Mouse (Mus musculus) thymus, adult 18-20 months (tissue): ENCODE measurements at regions not wholly inside any gene's neighbourhood (a gene's known extent, or its start where the extent isn't known, plus 50 kb on each side); places are given as distances from the start of the nearest gene placed in this dataset.

Experiments used
- DNase-seq, 2 experiments: peaks; one replicate each; pipeline ENCODE4 v3.0.0; 2022; ENCODE audit warnings: mixed read lengths in 2 of 2

DNA sequence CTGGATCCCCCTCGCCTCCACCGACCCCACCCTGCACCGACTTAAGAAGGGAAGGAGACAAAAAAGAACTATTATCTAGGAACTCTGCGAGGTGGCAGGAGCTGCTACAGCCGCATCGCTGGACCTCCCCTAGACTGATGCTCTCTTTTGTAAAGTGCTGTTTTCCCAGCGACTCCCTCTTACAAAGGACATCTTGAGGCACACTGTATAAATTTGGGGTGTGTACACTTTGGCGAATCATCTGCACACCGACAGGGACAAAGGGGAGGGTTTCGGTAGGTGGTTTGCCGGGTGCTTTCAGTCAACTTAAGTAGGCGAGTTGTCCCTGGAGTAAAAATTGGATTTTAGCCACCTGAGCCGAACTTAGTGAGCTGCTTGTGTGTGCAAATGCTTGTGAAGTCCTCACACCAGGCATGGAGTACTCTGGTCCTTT is 112.4 kb upstream of the Ubash3b start:
- no peak for DNase-seq

DNA sequence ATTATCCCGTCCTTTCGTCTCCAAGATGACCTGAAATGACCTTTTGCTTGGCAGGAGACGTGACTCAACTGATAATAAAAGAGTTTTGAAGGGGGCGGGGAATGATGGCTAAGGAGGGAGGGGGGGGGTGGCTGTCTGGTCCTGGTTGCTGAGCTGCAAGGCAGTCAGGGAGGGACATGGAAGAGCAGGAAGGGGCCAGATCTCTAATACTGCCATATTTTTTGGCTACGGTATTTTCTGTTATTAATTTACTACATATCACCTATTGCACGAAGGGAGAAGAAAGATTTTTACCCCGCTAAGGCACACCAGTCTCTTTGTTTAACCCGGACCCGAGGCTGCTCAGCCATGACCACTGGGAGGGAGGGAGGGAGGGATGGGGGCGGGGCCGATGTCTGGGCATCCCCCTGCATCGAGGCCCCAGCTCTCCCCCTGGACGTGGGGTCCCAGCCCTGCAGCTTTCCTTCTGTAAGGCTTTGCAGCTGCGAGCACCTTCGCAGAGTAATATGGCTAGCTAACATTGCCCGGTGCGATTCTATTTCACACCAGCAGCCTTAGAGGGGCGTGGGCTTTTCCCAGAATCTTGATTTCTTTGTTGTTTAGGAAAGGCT is 111.8 kb upstream of the Ubash3b start:
- no peak for DNase-seq

DNA sequence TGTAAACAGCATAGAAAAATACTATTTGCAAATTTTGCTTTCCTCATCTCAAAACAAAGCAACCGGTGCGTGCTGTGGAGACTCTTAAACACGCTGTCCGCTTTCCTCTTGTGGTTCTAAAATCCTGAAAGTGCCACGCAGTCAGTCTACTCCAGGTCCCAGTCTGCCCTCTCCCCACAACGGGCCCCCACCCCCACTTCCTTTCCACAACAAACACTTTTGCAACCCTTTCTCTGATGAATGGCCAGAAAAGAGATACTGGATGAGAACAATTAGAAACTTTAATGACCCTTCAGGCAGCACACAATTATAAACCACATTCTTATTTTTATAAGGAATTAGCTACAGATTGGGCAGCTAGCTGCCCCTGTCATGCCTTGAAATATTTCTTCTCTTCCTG is 111.1 kb upstream of the Ubash3b start:
- no peak for DNase-seq

DNA sequence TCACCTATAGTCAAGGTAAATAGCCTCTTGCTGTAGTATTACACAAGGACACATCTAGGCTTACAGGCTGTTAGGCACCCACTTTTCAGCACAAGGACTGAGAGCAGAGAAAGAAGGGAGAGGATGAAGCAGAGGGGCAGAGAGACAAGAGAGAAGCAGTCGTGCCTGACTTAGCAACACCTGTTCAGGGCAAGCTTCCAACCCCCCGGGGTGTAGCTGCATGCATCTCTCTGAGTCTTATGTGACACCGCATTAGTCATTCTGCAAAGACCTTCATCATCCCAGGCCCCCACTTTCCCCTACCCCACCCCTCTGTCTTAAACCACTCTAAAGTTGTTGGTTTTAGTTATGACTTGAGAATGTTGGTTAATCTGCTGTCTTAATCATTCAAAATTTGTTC is 106.6 kb upstream of the Ubash3b start:
- DNase-seq, result no peak

DNA sequence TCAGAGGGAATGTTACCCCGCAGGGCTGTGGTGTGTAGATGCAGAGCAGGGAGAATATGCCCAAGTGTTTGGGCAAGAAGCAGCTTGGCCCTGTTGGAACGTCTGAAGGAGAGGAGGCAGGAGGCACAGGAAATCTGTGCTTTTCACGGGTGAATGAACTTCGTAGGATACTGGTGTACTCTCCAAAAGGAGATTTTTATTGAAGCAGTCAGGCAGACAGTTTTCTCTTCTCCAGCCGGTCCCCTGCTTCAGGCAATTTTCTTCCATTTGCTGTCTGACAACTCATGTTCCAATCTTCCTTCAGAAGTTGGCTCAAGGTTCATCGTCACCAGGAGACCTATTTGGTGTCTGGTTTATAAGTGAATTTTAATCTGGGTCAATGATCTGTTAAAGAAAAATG is 103.0 kb upstream of the Ubash3b start:
- no peak for DNase-seq

DNA sequence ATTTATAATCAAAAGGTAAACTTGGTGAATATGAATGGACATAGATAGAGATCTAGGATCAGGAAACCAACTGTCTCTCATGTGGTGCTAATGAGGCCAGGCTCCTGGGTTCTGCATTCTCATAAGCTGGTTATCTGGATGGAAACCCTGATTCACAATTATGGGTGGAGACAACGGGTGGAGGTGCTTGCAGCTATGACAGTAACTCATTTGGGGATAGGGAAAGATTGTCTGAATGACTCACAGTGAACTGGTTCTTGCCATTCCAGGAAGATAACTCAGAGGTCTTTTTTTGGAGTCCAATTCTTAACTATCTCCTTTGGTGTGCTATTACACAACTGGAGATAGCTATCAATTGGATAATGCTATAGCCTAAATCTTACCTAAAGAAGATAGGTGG is 95.7 kb upstream of the Ubash3b start:
- DNase-seq, result no peak

DNA sequence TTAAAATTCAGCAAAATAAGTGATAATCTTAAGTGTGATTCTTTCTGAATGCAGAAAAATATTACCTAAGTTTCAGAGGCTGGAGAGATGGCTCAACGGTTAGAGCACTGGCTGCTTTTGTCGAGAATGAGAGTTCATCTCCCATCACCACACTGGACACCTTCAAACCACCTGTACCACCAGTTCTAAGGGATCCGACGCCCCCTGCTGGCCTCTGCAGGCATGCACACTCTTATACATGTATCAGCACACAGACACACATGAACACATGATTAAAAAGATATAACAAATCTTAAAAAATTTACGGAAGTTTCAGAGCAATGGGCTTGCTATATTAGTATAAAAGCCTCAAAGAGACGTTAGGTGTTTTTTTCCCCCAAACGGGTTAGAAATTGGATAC is 80.9 kb upstream of the Ubash3b start:
- DNase-seq, result no peak

DNA sequence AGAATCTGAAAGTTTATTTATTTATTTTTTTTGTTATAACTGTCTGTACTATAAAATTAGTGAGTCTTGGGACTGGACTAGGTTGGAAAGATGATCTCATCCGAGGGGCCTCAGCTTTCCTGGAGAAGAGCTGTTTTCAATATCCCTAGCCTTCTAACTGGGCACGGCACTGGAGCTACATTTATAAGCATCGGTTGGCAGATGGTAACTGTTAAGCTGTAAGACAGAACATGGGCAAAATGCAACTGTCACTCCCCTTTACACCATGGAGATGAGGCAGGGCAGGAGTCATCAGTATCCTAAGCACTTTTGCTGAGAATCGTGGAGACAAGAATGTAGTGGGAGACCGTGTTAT is 77.6 kb upstream of the Ubash3b start:
- DNase-seq, result no peak

DNA sequence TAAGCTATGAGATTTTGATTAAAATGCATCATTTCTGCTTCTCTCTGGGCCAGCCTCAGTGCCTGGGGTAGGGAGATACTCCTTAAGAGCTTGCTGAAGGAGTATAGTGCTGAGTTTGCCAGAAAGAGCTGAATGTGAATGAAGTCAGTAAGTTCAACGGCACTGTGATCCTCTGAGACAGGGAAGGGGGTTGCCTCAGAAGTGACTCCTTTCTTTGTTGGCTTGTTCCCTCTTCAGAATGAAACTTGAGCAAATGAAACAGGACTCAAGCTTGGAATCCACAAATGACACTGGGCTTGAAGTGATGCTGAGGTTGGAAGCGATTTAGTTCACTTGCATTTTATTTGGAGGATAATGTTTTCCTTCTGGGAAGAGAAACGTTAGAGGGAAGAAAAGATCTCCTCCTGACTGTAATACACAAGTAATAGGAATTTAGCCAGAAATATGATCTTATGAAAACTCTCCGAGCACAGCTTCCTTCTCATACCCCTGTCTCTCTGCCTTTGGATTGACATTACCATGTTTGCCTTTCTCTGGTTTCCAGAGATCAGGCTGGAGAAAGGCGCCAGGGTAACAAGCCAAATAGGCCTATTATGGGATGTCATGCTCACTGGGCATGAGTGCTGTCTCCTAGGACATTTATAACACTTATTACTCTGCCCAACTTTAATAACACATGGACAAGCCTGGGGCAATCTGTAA is 77.0 kb upstream of the Ubash3b start:
- no peak for DNase-seq

DNA sequence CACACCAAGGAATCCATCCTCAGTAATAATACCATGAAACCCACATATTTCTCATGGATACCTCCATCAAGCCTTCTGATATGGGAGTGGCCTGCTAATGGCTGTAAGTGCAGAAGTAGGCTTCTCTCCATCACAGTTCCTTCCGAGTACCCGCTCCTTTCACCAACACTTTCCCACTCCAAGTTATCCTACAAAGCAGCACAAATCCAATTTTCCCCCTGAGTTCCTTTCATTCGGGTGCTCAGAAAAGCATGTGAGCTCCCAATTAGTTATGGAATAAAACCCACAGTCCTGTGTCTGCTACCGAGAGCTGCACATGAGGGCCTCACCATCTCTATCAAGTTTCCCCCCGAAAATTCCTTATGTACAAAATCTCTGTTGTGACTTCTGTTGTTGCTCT is 75.8 kb upstream of the Ubash3b start:
- no peak for DNase-seq

DNA sequence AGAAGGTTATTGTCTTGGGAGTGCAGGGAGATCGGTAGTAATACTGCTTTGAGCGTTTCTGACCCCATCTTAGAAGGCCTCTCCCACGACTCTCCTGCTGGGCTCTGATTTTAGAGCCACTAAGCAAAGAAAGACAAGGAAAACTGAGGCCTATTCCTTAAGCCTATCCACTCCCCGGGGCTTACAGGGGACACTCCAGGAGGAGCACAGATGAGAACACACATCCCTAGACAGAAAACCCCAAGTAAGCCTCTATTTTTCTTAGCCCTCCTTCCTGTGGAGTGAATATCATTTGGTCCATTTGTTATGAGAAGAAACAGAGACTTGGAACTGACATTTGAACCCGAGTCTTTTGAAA is 67.7 kb upstream of the Ubash3b start:
- DNase-seq, result no peak

DNA sequence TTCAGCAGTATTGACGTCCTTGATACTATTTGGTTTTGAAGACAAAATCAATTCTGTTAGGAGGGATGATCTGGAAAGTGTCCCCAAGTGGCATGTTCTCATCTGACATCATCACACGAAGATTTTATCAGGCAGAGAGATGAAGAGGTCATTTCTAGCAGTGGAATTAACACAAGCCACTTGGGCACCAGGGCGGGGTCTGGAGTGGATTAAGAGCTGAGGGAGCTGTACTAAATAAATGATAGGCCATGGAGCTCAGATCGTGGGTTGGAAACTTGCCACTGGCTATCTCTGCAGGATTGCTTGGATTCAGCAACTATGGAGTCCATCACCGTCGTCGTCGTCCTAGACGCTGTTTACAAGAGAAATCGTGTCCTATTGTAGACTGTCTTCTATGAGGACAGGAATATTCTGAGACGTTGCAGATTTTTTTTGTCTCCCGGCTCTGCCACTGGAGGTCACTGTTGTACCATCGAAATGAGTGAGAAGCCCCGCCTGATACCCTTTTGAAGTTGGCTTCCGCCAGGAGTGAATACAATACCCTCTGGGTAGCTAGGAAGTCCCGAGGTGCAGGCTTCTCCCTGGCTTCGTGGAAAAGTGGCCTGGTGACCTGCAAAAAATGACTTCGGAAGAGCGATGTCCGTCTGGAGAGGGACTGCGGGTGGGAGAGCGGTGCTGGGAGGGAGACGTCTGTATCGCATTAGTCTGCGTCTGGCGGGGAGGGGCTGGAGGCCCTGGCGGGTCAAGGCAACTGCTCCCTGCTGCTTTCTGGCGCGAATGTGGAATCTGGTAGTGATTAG is 67.1 kb upstream of the Ubash3b start:
- DNase-seq, result peak; percentile 68 to 76

DNA sequence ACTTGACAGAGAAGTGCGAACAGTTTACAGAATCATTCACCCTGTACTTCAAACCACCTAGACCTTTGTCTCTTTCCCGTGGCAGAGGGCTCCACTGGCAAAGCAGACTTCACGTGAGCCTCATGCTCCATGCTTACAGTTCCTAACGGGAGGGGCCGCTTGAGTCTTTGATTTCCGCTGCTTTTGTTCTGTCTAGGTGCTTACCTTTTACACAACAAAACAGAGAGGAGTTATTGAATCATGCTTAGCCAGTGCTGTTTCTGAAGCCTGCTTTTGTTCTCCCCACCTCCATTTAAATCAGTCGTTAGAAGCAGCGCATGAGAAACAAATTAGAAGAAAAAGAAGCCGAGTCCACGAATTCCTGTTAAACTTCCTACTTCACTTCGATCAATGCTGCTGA is 61.9 kb upstream of the Ubash3b start:
- DNase-seq, result no peak

DNA sequence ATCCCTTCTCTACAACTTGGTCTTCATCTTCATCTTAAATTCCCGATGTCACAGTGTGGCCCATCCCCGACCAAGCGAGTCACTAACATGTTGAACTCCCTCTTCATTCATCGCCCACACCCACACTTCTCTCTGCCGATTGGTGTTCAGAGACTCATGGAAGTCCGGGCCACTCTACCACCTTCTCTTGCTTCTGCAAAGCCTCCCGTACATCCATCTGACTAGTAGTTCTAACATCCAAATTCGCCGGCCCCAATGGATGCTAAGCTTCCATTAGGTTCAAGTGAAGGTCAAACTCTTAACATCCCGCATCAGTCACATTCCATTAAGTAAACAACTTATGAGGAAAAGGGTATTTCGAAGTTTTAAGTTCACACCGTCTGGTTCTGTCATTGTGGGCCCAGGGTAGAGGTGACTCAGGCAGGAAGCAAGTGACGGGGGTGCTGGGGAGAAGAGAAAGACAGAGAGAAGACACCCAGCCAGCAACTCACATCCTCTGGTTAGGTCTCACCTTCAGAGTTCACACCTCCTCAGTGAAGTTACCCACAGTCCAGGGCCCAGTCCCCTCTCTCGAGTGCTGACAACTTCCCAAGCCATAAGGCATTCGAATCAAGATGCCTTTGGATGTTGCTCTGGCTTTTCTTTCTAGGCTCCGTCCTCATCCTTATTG is 61.0 kb upstream of the Ubash3b start:
- no peak for DNase-seq

DNA sequence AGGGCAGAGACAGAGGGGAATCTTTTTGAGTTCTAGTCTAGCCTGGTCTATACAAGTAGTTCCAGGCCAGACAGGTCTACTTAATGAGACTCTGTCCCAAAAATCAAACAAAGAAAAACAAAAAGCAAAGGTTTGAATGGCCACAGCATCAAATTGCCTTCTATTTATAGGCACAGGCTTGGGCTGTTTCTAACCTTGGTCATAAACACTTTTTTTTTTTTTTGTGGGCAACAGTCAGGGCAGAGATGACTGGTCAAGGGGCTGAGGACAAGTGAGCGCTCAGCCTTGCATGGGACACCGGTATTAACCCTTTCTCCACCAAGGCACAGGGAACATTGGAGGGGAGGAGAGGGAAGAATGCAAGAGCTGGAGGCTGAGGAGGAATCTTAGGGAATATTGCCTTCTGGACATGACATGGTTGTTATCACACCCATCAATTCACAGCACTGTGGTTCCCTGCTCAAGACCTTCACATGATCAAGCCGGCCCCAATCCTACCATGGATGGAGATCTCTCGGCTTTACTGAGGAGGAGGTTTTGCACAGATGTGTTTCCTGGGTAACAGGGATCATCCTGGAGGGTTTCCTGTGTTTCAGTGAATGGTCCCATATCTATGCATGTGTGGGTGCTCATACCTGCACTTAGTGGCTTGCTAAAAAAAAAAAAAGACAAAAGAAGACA is 59.8 kb upstream of the Ubash3b start:
- no peak for DNase-seq

DNA sequence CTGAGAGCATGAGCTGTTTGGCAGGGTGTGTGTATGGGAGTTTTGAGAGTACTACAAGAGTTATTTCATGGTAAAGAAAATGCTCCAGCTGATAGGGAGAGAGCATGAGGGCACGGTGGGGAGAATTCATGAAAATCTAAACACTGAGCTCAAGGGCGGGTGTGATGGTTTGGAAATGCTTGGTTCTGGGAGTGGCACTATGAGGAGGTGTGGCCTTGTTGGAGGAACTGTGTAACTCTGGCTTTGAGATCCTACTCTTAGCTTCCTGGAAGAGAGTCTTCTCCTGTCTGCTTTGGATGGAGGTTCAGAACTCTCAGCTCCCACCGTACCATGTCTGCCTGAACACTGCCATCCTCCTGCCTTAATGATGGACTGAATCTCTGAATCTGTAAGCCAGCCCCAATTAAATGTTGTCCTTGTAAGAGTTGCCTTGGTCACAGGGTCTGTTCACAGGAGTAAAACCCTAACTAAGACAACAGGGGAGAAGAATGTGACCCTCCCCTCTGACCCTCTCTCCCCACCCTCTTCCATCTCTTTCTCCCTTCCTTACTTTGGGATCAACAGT is 58.7 kb upstream of the Ubash3b start:
- DNase-seq, result no peak

DNA sequence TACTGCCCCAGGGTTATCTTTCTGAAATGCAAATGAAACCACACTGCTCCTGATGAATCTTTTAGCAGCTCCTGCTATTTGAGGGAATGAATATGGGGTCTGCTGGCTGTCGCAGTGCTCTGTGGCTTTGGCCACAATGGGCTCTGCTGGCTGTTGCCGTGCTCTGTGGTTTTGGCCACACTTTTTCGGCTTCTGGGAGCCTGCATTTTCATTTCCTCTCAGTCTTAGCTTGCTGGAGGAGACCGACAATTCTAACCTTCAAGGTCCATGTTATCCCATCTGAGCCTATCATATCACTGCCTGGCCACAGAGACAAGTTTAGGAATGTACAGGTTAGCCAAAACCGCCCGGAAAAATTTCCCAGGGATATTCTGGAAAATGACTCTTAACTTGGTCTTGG is 57.2 kb upstream of the Ubash3b start:
- DNase-seq, result no peak

DNA sequence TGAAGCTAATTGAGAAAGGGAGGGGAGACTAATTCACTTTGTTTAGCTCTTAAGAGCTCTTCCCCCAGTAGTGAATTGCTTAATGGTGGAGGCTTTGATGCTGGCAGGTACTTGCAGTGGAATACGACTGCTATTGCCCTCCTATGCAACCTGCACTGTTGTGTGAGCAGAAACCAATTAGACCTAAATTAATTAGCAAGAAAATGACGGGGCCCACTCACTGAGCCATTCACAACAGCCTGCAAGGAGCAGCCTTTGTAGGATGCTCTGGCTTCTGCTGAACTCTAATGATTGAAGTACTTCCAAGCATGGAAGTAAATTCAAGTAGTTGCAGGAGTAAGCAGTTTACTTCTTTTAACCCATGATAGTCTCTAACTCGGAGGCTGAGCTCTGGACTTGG is 54.8 kb upstream of the Ubash3b start:
- no peak for DNase-seq

DNA sequence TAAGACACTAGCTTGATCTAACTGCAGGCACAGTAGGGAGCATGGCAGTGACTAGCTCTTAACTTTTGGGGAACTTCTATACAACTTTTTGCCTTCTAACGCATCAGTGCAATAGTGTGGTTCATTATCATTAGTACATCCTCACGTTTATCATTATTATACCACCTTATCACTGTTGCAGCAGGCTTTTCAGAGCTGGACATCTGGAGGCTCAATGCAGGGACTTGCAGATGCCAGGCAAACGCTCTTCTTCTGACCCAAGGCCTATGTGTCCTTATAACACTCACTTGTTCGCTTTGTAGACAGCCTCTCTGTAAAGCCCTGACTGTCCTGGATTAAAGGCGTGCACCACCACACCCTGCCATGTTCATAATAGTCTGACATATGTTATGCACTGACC is 53.5 kb upstream of the Ubash3b start:
- DNase-seq, result no peak

DNA sequence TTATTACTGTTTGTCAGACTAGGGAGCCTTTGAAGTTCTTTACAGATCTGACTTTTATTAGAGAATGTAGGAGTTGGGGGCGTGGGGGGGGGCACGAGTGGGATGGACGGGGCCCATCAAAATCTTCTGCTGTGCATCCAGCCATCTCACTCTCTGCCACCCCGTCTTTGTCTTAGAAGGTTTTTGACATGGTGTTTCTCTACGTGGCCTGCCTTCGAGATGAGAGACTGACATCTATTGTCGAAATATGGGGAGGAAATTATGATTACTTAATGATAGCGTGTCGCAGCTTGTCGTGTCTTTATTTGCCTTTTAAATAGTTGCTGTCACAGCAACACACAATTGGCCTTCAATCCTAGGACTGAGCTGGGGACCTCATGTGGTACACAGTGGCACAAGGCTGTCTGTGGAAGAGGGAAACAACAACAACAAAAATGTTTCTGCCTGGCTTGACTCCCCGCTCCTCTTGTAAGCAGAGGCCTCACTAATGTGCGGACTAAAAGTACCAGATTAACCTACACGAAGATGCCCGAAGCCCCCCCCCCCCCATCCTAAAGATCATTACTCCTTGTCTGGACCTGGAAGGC is 51.5 kb upstream of the Ubash3b start:
- DNase-seq, result no peak

DNA sequence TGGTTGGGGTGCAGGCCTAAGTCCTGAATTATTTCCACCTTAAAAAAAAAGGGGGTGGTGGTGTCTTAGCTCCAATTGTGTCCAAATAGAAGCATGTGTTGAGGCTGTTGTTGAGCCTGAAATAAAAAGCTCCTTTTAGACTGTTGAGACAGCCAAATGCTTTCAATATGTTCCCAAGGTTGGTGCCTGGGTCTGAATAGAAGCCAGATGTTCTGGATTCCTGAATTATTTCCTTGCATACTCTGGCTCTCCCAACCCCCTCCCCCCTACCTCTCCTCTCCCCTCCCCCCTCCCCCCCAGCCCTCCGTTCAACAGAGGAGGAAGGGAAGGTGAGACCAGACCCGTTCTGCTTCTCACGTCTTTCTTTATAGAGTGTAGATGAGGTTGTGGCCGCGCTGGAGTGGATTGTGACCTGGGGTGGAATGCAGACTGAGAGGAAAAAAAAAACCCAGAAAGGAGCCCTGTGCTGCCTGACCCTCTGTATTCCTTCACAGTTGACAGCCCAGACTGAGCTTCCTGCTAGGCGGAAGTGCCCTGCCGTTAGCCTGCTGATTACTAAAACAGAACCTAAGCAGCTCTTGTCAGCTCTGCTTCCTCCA is 50.9 kb upstream of the Ubash3b start:
- peak; percentile 30 to 39 for DNase-seq

DNA sequence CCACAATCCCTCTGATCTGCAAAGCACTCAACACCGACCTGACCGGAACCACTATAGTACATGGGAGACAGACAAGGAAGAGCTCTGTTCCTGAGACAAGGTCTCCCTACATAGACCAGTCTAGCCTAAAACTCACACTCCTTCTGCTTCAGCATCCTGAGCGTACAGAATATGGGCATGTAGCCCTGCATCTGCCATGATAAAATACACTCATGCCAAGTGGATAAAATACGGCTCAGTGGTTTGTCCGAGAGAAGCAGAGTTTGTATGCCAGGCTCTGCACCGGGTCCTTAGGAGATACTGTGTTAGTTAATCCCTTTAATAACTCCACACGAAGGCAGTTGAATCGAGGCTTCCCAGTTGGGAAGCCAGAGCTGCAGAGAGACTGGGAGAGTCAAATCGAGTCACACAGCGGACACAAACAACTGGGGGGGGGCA is 50.4 kb upstream of the Ubash3b start:
- no peak for DNase-seq
